Mouse (Mus musculus): ENCODE measurements around the gene Slc12a9. TPM values are rescaled to one million over a fixed set of nuclear protein-coding genes. Genes with fewer than 3 reads are reported as not detected.

The Slc12a9 gene
- 0.28 TPM for polyA plus RNA-seq (2014; fragmentation: Illumina TruSeq; extraction: RNeasy Lipid Tissue Mini Kit (QIAGEN cat#74804); ENCODE audit: low read depth, low replicate concordance)

DNA sequence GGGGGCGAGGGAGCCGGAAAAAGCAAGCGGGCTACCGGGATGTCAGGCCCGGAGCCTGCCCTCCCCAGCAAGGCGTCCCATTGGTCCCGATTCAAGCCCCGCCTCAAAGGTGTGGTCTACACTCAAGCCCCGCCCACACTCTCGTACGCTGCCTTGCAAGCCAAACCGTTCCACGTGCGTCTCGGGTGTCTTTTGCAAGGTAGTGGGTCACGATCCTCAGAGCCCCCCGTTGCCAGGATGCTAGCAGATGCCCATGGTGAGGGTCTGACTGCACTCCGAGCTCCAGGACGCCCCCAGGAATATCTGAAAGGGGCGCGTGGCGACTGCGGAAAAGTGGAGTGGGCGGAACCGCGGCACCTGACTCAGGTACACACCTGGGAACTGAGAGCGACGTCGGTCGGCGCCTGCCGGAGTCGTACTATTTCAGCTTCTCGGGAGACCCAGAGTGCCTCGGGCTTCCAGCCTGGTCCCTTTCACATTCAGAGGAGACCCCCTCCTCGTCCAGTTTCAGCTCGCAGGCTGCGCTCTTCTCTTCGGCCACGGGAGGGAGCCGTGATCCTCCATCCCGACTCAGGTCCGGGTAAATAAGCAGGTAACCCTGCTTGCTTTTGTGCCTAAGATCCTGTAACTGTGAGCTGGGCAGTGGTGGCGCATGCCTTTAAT is at the start of gene Slc12a9:
Gene Slc12a9 (minus strand): TSS at position 86 of the 663 bp plus-strand sequence.

DNA sequence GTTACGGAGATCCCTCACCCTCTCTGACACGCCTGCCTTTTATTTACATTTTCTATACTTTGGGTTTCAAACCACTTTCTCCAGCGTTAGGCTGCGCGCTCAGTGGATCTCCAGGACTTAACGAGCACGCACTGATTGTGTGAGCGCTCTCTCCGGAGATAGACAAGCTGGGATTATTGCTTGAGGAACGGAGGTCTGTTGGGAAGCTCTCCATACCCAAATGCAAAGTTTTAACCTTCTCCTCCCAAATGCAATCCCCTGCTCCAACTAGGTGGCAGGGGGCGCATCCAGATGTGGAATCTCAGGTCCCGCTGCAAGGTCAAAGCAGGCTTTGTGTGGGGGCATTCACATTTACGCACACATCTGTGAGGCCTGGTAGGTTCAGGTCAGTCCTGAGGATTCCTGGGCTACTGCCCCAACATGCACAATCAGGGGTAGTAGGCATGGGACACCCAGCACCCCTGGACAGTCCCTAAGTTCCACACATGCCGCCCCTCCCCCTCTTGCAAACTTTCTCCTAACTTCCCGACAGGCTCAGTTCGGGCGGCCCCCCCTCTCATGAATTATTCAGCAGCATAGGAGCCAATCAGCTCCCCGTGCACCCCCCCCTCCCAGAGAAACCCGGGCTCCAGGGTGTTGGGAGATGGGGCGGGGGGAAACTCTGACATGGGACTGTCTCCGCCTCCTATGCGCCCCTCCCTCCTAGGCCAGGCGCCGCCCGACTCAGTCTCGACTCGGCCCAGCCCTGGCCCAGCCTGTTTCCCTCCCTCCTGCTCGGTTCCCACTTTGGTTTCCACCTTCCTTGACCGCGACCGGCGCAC is 16.2 kb upstream of the Slc12a9 start, which contains the start of gene Ephb4:
Gene Ephb4 (plus strand): TSS at position 726 of the 821 bp plus-strand sequence.

DNA sequence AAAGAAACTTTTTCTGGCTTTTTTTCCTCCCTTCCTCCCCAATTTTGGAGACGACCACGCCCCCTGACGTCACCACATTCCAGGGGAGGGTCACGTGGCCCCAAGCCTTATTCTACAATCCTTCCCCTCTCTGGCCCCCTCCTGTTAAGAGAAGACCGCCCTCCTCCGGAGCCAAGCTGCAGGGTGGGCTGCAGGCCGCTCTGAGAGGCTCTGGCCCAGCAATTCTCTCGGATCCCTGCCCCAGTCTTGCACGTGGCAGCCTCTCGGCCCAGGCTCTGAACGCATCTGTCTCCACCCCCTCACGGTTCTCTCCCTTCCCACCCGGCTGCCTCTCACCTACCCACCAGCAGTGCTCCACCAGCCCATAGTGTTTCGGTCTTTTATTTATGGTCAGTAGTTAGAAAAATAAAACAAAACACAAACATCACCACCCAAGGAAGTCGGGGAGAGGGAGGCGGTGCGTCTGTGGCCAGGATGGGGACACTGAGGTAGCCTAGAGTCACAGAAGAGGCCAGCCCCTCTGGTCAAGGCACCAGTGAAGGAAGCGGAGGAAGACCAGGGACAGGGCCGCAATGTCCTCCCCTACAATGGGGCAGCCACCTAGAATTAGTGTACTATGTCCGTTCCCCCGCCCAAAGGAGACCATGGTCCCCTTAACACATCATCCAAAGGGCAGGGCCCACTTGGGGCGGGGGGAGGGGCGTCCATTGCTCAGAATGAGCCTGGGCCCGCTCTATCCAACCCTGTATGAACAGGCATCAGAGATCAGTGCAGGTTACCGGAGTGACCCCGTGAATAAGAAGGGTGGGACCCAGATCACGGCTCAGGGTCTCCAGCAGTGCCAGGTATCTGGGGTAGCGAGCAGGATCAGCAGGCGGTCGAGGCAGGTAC is 19.0 kb downstream of the Slc12a9 start, which contains the start of gene Trip6:
Gene Trip6 (minus strand): TSS at position 212 of the 891 bp plus-strand sequence.

DNA sequence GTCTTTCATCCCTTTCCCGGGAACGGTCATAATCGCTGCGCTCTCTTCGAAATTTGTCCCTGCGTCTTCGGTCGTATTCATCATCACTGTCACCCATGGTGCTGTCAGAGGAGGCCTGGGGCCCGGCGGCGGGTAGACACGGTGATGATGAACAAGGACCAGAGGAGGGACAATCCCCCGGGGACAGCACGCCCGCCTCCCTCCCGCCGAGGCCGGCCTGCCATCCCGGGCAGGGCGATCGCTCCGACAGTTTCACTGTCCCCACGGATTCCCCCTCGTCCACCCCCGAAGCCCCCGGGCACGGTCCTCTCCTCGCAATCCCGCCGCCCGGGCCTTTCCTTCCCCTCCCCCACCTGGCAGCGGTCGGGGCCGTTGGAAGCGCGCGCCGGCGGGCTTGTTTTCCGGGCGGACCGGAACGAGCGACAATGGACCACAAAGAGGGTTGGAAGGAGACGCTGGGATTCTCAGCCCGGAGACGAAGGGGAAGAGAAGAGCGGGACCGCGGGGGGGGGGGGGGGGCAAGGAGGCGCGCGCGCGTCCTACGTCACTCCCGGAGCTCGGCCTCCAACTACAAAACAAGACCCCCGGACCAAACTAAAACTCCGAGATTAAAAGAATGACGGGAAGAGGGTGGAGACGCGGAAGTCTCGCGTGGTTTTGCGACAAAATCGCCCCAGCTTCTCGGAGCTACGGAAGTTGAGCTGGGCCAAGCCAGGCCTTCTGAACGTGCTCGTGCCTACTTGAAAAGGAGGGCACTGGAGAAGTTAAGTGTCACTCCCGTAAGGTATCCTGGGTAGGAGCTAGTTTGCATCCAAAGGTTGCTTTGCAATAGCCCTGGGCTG is 26.1 kb downstream of the Slc12a9 start, which contains the start of gene Srrt:
Gene Srrt (minus strand): TSS at position 604 of the 842 bp plus-strand sequence.

DNA sequence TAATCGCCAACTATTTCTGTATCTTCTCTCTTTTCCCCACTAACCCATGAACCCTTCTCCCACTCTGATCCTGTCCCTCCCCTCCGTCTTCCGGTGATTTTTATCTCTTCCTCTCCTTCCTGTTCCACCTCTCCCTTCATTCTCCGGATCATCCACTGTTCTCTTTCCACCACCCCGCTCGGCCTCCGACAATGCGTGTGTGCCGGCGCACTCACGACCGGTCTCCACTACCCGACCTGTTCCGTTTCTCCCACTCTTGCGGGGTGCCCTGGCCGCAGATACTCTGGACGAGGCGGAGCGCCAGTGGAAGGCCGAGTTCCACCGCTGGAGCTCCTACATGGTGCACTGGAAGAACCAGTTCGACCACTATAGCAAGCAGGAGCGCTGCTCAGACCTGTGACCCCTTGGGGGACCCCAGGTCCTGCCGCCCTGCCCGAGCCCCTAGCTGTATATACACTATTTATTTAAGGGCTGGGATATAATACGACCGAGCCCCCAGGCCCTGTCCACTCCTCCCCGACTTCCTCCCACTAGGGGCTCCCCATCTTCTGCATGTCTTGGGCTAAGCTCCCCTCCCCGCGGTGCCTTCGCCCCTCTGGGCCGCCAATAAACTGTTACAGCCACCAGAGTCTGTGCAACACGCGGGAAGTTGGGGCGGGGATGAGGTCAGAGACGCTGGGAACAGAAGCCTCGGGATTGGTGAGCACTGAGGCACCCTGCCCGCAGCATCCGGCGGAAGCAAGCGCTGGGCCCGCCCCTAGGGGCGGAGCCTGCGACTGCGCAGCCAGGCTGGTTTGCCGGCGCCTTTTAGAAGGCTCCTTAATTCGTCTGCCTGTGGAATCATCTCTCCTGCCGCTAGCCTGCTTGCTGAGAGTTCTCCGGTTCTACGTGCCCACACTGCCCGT is 39.3 kb downstream of the Slc12a9 start, which contains the start of gene Ufsp1:
Gene Ufsp1 (plus strand): TSS at position 791 of the 905 bp plus-strand sequence.

DNA sequence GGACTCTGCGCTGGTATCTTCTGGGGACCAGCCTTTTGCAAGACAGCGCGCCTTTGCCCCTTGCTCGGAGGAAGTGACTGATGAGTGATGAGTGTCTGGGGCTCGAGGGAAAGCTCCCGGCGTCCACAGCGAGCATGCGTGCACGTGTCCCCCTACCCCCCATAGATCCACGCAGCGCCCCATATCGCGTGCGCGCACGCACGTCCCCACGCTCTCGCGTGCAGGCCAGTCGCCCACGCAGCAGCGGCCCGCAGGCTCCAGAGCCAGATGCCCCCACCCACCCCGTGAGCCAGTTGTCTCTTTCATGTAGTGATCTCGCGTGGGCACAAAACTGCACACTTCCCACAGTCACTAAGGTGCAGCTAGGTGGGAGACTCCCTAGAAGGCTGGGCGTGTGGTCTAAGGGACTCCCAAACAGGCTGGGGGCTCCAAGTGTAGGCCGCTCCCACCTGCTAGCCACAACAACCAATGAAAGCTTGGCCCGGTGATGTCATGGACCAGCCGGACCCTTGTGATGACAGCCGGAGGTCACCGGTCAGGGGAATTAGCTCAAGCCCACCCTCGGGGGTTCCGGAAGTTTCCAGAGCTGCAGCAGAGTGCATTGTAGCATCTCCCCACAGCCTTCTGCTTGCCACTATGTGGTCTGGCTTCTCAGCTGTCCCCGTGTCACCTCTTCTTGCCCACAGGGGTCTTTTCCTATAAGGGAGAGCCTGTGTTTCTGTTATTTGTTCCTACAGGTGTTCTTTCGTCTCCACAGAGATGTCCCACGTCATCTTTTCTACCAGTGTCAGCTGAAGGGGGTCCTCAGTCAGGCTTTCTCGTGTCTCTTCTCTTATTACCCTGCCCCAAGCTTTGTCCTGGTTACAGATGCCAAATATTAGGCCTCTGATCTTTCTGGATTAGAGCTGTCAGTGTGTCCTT is 46.1 kb downstream of the Slc12a9 start, which contains the start of gene Ache:
Gene Ache (plus strand): TSS at position 488 of the 921 bp plus-strand sequence.

Other genes starting within 250 kb of the Slc12a9 start
- gene Trim56, start 217.4 kb downstream of the Slc12a9 start, polyA plus RNA-seq (2014; fragmentation: Illumina TruSeq; extraction: RNeasy Lipid Tissue Mini Kit (QIAGEN cat#74804); ENCODE audit: low read depth, low replicate concordance) = 1.0 TPM
- gene Muc3, start 184.3 kb downstream of the Slc12a9 start, polyA plus RNA-seq (2014; fragmentation: Illumina TruSeq; extraction: RNeasy Lipid Tissue Mini Kit (QIAGEN cat#74804); ENCODE audit: low read depth, low replicate concordance) = 28.7 TPM
- 0.32 TPM for gene Muc3a, start 121.2 kb downstream of the Slc12a9 start, polyA plus RNA-seq (2014; fragmentation: Illumina TruSeq; extraction: RNeasy Lipid Tissue Mini Kit (QIAGEN cat#74804); ENCODE audit: low read depth, low replicate concordance)
- gene Ache, start 46.1 kb downstream of the Slc12a9 start, polyA plus RNA-seq (2014; fragmentation: Illumina TruSeq; extraction: RNeasy Lipid Tissue Mini Kit (QIAGEN cat#74804); ENCODE audit: low read depth, low replicate concordance) = not detected
- 0.35 TPM for gene Ufsp1, start 39.0 kb downstream of the Slc12a9 start, polyA plus RNA-seq (2014; fragmentation: Illumina TruSeq; extraction: RNeasy Lipid Tissue Mini Kit (QIAGEN cat#74804); ENCODE audit: low read depth, low replicate concordance)
- 56.1 TPM for gene Srrt, start 25.9 kb downstream of the Slc12a9 start, polyA plus RNA-seq (2014; fragmentation: Illumina TruSeq; extraction: RNeasy Lipid Tissue Mini Kit (QIAGEN cat#74804); ENCODE audit: low read depth, low replicate concordance)
- gene Trip6, start 19.2 kb downstream of the Slc12a9 start, polyA plus RNA-seq (2014; fragmentation: Illumina TruSeq; extraction: RNeasy Lipid Tissue Mini Kit (QIAGEN cat#74804); ENCODE audit: low read depth, low replicate concordance) = not detected
- gene Ephb4, start 16.5 kb upstream of the Slc12a9 start, polyA plus RNA-seq (2014; fragmentation: Illumina TruSeq; extraction: RNeasy Lipid Tissue Mini Kit (QIAGEN cat#74804); ENCODE audit: low read depth, low replicate concordance) = 0.32 TPM
- gene Zan, start 143.5 kb upstream of the Slc12a9 start, polyA plus RNA-seq (2014; fragmentation: Illumina TruSeq; extraction: RNeasy Lipid Tissue Mini Kit (QIAGEN cat#74804); ENCODE audit: low read depth, low replicate concordance) = 2.8 TPM
- gene Pop7, start 168.9 kb upstream of the Slc12a9 start, polyA plus RNA-seq (2014; fragmentation: Illumina TruSeq; extraction: RNeasy Lipid Tissue Mini Kit (QIAGEN cat#74804); ENCODE audit: low read depth, low replicate concordance) = not detected
- 0.83 TPM for gene Gigyf1, start 185.0 kb upstream of the Slc12a9 start, polyA plus RNA-seq (2014; fragmentation: Illumina TruSeq; extraction: RNeasy Lipid Tissue Mini Kit (QIAGEN cat#74804); ENCODE audit: low read depth, low replicate concordance)
- not detected for gene Epo, start 199.6 kb upstream of the Slc12a9 start, polyA plus RNA-seq (2014; fragmentation: Illumina TruSeq; extraction: RNeasy Lipid Tissue Mini Kit (QIAGEN cat#74804); ENCODE audit: low read depth, low replicate concordance)
- 1.3 TPM for gene Gnb2, start 199.9 kb upstream of the Slc12a9 start, polyA plus RNA-seq (2014; fragmentation: Illumina TruSeq; extraction: RNeasy Lipid Tissue Mini Kit (QIAGEN cat#74804); ENCODE audit: low read depth, low replicate concordance)
- gene Actl6b, start 219.9 kb upstream of the Slc12a9 start, polyA plus RNA-seq (2014; fragmentation: Illumina TruSeq; extraction: RNeasy Lipid Tissue Mini Kit (QIAGEN cat#74804); ENCODE audit: low read depth, low replicate concordance) = not detected
- 0.25 TPM for gene Tfr2, start 236.2 kb upstream of the Slc12a9 start, polyA plus RNA-seq (2014; fragmentation: Illumina TruSeq; extraction: RNeasy Lipid Tissue Mini Kit (QIAGEN cat#74804); ENCODE audit: low read depth, low replicate concordance)